Mouse (Mus musculus) embryonic fibroblast, embryonic 13.5 days (primary cell): Measurements from ENCODE around the gene Ppp2r2c. TPM values are rescaled to one million over a fixed set of nuclear protein-coding genes. Genes with fewer than 3 reads are reported as not detected.

ENCODE experiments used
- H3K27ac ChIP-seq: 2 replicates; pipeline ENCODE4 v1.5.1; 2012; ENCODE audit warnings: low read length, control low read depth, inconsistent platforms; ENCODE audit not compliant: insufficient read depth
- H3K4me1 ChIP-seq: 2 replicates; pipeline ENCODE4 v1.6.1; 2011; ENCODE audit warnings: low read length; ENCODE audit not compliant: control insufficient read depth, insufficient read depth
- H3K4me3 ChIP-seq: 2 replicates; pipeline ENCODE4 v1.5.1; 2011; ENCODE audit warnings: mild to moderate bottlenecking, control low read depth, low read length; ENCODE audit not compliant: insufficient read depth
- CTCF ChIP-seq: IDR thresholded peaks from 2 replicates; pipeline ENCODE4 v1.5.1; 2011; ENCODE audit warnings: mild to moderate bottlenecking, control low read depth, low read length, moderate library complexity, borderline replicate concordance; ENCODE audit not compliant: insufficient read depth
- POLR2A ChIP-seq: IDR thresholded peaks from 2 replicates; pipeline ENCODE4 v1.6.1; 2011; ENCODE audit warnings: low read depth, mild to moderate bottlenecking, control low read depth, low read length, moderate library complexity
- polyA plus RNA-seq: library from polyadenylated mRNA; stranded (reverse); fragments of >200 nt; gene quantifications from 2 replicates; pipeline ENCODE4 v1.2.4, GENCODE M21; 2011; ENCODE audit warnings: low read depth; ENCODE audit not compliant: missing spikeins, insufficient read length

Ppp2r2c gene
- polyA plus RNA-seq, 1 experiment = 0.65 TPM

DNA sequence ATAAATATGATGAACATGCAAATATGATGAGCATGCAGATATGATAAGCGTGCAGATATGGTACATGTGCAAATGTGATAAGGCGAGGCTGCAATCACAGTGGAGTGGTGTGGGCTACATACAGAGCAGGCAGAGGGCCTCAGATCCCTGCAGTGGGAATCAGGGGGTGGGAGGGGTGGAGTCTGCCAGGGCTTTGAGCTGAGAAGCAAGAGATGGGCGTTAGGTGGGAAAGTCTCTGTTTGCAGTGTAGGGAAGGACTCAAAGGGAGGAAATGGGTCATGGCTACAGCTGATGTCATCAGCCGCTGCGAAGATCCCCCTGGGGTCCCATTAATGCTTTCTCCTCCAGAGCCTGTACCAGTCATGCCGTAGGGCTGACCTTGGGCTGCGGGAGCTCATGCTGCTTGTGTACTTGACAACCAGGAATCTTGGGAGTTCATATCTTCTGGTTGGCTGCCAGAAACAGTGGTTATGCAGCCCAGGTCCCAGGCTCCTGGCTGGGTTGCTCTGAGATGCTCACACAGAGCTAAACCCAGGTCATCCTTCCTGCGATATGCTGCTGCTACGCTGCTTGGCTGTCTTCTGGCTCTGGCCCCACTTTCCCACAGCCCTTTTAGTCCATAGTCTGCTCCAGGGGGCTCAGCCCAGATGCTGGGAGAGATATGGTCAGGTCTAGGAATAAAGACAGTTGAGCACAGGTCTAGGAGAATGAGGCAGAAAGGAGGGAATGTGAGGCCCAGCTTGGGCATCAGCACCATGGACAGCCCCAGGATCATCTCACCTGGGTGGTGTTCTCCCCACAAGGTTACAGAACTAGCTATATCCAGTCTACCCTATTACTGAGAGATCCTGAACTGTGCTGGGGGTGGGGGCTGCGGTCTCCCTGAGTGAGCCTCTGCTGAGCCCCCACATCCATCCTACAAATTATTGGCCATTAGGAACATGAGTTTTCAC is 27.6 kb downstream of the Ppp2r2c start:
- Histone ChIP-seq H3K27ac (no peak overlapping the region), H3K4me3 (no peak overlapping the region), H3K4me1 (no peaks in the 10 kb centered on the region)
- TF ChIP-seq POLR2A (no peak), CTCF (no peak)

DNA sequence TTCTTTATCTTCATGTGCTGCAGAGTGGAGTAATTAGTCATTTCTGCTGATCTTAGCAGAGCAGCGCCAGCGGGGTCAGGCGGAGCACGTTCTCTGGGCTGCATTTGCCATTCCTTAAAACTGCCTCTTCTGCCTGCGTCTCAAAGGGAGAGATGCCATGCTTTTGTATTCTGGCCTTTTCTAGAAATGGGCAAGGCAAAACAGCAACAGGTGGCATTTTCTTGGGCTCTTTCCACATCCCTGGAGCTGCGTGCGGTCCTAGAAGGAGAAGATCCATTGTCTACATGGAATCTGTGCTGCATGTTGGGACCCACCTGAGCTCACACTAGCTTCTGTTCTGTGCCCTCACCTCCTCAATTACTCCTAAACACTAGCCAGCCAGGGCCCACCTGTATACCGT is 29.7 kb downstream of the Ppp2r2c start:
- Histone ChIP-seq H3K27ac (no peak overlapping the region), H3K4me1 (no peaks in the 10 kb centered on the region), H3K4me3 (no peak overlapping the region)
- no peak for TF ChIP-seq POLR2A
- no peak for TF ChIP-seq CTCF

DNA sequence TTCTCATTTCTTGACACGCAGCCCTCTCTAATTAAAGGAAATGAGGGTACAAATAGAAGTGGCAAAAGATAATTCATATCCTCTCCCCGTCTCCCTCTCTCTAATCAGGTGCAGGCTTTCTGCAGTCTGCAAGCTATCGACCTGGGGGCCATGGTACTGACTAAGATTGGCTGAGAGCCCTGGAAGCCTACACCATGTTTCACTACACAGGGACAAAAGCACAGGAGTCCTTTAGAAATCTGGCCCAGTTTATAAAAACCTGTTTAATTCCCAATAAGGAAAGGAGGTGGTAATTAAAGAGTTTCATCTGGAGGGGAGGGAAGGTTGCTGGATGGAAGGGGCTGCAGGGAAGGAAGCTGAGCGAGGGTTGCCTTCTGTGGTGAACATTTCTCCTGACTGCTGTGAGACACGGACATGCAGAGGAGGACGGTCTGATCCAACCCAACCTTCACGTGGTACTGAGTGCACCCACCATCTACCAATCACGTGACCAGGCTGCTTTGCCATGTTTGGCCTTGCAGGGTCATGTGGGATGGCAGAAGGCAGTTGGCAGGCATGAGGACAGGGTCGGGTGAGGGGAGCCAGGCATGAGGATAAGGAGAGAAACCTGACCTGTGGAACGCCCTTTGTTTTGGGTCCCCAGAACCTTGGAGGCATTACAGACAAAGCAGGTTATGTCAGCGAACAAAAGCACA is 30.2 kb downstream of the Ppp2r2c start:
- H3K4me3 ChIP-seq = no peak overlapping the region
- TF ChIP-seq POLR2A = no peak
- no peak for TF ChIP-seq CTCF
- H3K4me1 ChIP-seq = no peaks in the 10 kb centered on the region
- no peak overlapping the region for H3K27ac ChIP-seq

GRCm38 (mm10) chr5:36899392-36899791 is 31.1 kb downstream of the Ppp2r2c start:
- H3K27ac ChIP-seq = no peak overlapping the region
- no peak for TF ChIP-seq CTCF
- TF ChIP-seq POLR2A = no peak
- H3K4me3 ChIP-seq = no peak overlapping the region
- no peaks in the 10 kb centered on the region for H3K4me1 ChIP-seq

GRCm38 (mm10) chr5:36900189-36900619 is 31.9 kb downstream of the Ppp2r2c start:
- no peak for TF ChIP-seq POLR2A
- TF ChIP-seq CTCF = no peak
- Histone ChIP-seq H3K4me3 (no peak overlapping the region), H3K27ac (no peak overlapping the region), H3K4me1 (no peaks in the 10 kb centered on the region)

DNA sequence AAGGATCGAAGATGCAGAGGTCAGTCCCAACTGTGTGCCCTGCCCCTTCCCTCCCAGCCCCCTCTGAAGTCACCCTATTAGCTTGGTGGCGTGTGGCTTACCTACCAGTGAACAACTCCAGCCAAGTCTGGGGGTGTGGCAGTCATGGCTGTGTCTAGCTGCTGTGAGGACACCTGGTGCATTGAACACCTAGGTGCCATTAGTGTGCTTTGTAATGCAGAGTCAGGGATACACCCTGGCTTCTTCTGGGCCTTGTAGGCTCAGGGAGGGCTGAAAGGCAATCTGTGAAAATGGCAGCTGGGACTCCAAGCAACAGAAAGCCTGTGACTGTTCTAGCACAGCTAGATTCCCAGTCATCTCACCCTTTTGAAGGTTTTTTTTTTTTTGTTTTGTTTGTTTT is 34.5 kb downstream of the Ppp2r2c start:
- H3K4me1 ChIP-seq = no peaks in the 10 kb centered on the region
- H3K27ac ChIP-seq = no peak overlapping the region
- TF ChIP-seq CTCF (no peak), POLR2A (no peak)
- H3K4me3 ChIP-seq = no peak overlapping the region

DNA sequence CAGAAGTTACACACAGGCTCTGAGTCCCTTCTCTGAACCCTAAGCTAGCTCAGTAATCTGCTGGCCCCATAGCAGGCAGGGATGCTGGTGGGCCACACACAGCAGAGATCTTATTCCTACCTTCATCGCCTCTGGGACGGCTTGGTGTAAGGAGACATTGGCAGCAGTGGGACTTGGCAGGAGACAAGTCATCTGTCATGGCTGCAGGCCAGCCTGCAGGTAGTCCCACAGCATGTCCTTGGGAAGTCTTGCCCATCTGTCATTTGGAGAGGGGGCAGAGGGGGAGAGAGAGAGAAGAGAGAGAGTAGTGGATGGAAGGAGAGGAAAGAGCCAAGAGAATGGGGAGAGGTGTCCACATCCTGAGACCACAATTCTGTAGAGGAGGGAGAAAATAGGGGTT is 35.8 kb downstream of the Ppp2r2c start:
- Histone ChIP-seq H3K4me1 (no peaks in the 10 kb centered on the region), H3K4me3 (no peak overlapping the region), H3K27ac (no peak overlapping the region)
- TF ChIP-seq POLR2A = no peak
- TF ChIP-seq CTCF = no peak

DNA sequence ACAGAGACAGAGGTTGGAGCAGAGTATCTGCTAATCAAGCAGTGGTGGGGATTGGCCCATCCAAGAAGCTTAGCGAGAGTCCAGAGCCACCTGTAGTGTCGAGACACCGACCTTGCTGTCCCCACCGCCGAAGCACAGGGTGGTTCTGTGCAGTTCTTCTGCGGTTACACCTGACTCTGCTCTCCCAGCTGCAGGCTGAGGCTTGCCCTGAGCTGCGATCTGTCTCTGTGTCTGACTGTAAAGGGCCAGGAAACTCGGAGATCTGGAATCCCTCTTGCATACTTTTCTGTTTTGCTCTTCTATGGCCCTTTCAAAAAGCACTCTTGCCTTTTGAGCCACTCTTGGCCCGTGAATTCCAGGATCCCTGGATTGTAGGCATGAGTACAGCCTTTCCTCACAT is 36.4 kb downstream of the Ppp2r2c start:
- TF ChIP-seq CTCF = no peak
- TF ChIP-seq POLR2A = no peak
- H3K27ac ChIP-seq = no peak overlapping the region
- H3K4me1 ChIP-seq = no peaks in the 10 kb centered on the region
- no peak overlapping the region for H3K4me3 ChIP-seq

GRCm38 (mm10) chr5:36905216-36905615 is 36.9 kb downstream of the Ppp2r2c start:
- Histone ChIP-seq H3K4me3 (no peak overlapping the region), H3K4me1 (no peaks in the 10 kb centered on the region), H3K27ac (no peak overlapping the region)
- no peak for TF ChIP-seq CTCF
- TF ChIP-seq POLR2A = no peak

- no peaks in the 10 kb centered on the region for H3K4me1 ChIP-seq
- H3K4me3 ChIP-seq = no peak overlapping the region
- H3K27ac ChIP-seq = no peak overlapping the region
- TF ChIP-seq POLR2A (no peak), CTCF (no peak)
Measured at GRCm38 (mm10) chr5:36907695-36908094, 39.4 kb downstream of the Ppp2r2c start.
